Mouse (Mus musculus) mouse trophoblast stem cell (cell line): ENCODE data around the gene Klc1.

Experiments
- in situ Hi-C, 2 experiments: fragments of 300-500 bp; cut with MseI, MboI; formaldehyde crosslinking; loops; 2 replicates in 1 of 2; 3 replicates in 1 of 2; pipeline ENCODE4 v1.15.1; 2025

Gene Klc1

DNA sequence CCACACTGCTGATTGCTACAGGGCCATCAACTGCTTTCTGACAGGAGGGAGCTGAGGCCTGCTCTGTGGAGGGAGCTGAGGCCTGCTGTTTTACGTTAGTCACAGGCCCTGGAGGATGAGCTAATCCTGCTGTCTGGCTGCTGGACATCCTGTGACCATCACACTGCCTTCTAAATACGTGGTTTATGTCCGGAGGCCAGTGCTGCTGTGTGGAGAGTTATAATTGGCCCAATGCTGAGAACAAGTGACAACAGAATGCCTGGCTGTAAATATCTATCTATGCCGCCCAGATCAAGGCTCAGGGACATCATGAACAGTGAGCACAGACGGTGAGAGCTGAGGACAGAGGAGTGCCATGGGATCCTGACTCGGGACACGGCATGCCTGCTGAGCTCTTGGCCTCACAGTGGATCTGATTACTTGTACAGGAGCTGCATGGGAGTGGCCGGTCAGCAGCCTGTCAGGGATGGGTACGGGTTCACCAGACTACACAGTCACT, 89.7 kb downstream of the Klc1 start:
- in situ Hi-C loops: no loop called here

DNA sequence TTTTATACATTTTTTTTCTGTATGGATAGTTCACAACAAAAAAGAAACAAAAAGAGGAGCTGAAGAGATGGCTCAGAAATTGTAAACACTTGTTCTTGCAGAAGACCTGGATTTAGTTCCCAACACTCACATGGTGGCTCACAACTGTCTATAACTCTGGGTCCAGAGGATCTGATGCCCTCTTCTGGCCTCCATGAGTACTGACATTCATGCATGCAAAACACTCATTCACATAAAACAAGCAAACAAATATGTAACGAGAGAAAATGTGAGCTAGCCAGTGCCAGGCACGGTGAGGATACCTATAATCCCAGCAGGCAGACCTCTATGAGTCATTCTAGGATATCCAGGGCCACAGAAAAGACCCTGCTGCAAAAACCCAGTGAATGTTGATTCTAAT, 92.6 kb downstream of the Klc1 start:
- in situ Hi-C loops: no loop called here

DNA sequence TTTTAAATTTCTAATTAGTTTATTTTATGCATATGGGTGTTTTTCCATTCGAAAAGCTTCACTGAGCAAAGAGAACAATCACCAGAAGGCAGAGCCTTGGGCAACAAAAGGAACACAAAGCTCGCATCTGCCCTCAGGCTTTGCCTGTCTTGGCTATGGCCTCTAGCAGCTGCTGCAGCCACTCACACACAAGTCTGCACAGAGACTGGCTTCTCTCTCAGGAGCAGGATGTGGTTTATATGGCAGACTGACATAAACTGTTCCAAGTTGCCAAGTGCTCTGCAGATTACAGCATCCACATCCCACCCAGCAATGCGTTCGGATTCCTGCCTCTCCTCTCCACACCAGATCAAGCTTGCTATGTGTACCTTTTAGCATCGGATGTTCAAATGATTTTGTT, 93.1 kb downstream of the Klc1 start:
- in situ Hi-C loops: no loop called here

DNA sequence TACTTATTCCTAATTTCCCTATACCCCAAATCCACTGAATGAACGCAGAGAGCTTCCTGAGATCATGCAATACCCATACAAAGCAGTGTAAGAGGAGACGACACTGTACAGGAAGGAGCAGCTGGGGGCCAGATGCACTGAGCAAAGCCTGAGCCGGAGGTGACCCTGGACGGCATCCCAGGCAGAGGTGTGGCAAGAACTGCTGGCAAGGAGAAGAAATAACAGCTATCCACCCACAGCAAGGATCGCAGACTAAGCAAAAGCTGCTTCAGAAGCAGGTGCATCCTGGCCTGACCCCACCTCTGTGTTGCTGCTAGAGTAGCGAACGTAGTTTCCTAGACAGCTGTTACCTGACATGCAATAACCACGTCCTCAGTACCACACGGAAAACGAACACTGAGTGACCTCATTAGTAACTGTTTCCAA, 94.4 kb downstream of the Klc1 start:
- in situ Hi-C loops: no loop called here

DNA sequence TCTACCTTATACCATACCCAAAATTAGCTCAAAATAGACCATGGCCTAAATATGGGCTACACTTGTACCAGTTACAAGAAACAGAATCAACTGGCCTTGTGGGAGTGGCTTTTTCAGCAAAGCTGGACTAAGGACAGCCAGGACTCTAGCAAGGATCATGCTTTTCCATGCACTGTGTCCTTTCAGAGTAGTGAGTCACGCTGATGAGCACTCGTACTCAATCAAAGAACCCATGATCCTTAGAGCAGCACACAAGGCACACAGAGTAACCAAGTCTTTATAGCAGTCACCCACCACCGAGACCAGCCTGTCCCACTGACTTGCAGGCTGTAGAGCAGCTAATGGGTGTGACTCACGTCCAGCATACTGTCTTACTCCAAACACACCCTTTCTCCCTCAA, 94.9 kb downstream of the Klc1 start:
- in situ Hi-C loops: no loop called here

DNA sequence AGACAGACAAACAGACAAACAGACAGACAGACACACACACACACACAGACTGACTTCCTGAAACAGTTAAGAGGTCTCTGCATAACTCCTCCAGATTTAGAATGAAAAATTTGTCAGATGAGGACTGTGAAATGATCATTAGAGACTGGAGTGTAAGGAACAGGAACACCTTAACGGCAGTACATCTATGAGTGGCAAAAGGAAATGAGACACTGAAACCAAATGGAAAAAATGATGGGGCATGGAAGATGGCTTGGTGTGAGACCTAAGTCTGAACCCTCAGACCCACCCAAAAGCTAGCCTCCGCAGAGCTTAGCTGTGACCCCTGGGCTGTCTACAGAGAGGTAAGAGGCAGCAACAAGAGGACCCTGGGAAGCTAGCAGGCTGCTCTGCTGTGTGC, 96.8 kb downstream of the Klc1 start:
- in situ Hi-C loops: no loop called here
